Mouse (Mus musculus) small intestine, adult 2 months (tissue): ENCODE results near the gene Cenps.

Experiments used
- CTCF ChIP-seq: fragments of 200-500 bp; IDR thresholded peaks from 2 replicates; pipeline ENCODE4 v1.5.1; 2012; ENCODE audit warnings: low read depth, mild to moderate bottlenecking, control low read depth, inconsistent platforms, low read length, moderate library complexity, mixed read lengths; ENCODE audit not compliant: insufficient replicate concordance, insufficient read length; ENCODE audit errors: extremely low read depth
- POLR2A ChIP-seq: fragments of 200-500 bp; IDR thresholded peaks from 2 replicates; pipeline ENCODE4 v1.6.1; 2012; ENCODE audit warnings: low read depth, mild to moderate bottlenecking, control low read depth, inconsistent platforms, low read length, moderate library complexity

GRCm38 (mm10) chr4:149144459-149144858 is 7.0 kb upstream of the Cenps start:
- TF ChIP-seq POLR2A (no peak), CTCF (peak; percentile 91; the same call in 1 of the 2 replicates)
